Mouse (Mus musculus) inflammation-experienced regulatory T-cells, adult 16 weeks (primary cell): Measurements from ENCODE around the gene Hsd3b5. TPM values are rescaled to one million over a fixed set of nuclear protein-coding genes. Genes with fewer than 3 reads are reported as not detected.

Source experiments
- polyA plus RNA-seq: library from polyadenylated mRNA; unstranded; fragments of 100-300 nt; shearing (Covaris generic); gene quantifications from one replicate; pipeline ENCODE4 v1.2.1, GENCODE M21; 2017

Gene Hsd3b5
- polyA plus RNA-seq: not detected

GRCm38 (mm10) chr3:98630152-98630551 is at the start of gene Hsd3b5:
Gene Hsd3b5 (minus strand): TSS chr3:98630252.

GRCm38 (mm10) chr3:98588707-98589106 is 41.3 kb downstream of the Hsd3b5 start, which contains the start of gene Gm10681:
Gene Gm10681 (minus strand): TSS chr3:98588807.

Other genes with a start within 250 kb of the Hsd3b5 start
- not detected for gene Zfp697, start 247.8 kb downstream of the Hsd3b5 start, polyA plus RNA-seq
- not detected for gene Gm4450, start 173.1 kb downstream of the Hsd3b5 start, polyA plus RNA-seq
- gene Hsd3b4, start 119.7 kb downstream of the Hsd3b5 start, polyA plus RNA-seq: not detected
- not detected for gene Gm10681, start 41.4 kb downstream of the Hsd3b5 start, polyA plus RNA-seq
- not detected for gene Hsd3b2, start 94.3 kb upstream of the Hsd3b5 start, polyA plus RNA-seq
- not detected for gene Hsd3b3, start 132.9 kb upstream of the Hsd3b5 start, polyA plus RNA-seq
- not detected for gene Hsd3b6, start 184.2 kb upstream of the Hsd3b5 start, polyA plus RNA-seq
- not detected for gene Hsd3b1, start 229.5 kb upstream of the Hsd3b5 start, polyA plus RNA-seq